Mouse (Mus musculus): Measurements from ENCODE around the gene Ehmt1.

- peak in 1 of 3 experiments; percentile 41 for TF ChIP-seq MYOG (IDR thresholded peaks at IDR 0.05; ENCODE audit: control insufficient read depth in 1 of 3, insufficient read depth in 1 of 3, insufficient read length in 2 of 3, low read depth in 2 of 3)
- TF ChIP-seq E2F4 (IDR thresholded peaks at IDR 0.05; ENCODE audit: insufficient read depth) = no peak
- peak; percentile 91 for TF ChIP-seq POLR2A (IDR thresholded peaks at IDR 0.05; ENCODE audit: insufficient read length, low read depth)
- TF ChIP-seq MAX (IDR thresholded peaks at IDR 0.05; ENCODE audit: low read depth) = no peak
- no peak for TF ChIP-seq USF1 (IDR thresholded peaks at IDR 0.05; ENCODE audit: low read depth)
- peak; percentile 98 for TF ChIP-seq POLR2AphosphoS2 (IDR thresholded peaks at IDR 0.05; ENCODE audit: insufficient read length, low read depth)
- no peak for TF ChIP-seq CEBPB (IDR thresholded peaks at IDR 0.05; ENCODE audit: insufficient read depth, poor library complexity, severe bottlenecking)
- TF ChIP-seq TCF12 (IDR thresholded peaks at IDR 0.05; ENCODE audit: insufficient read depth, poor library complexity, severe bottlenecking) = no peak
- TF ChIP-seq SRF (IDR thresholded peaks at IDR 0.05; ENCODE audit: control insufficient read depth, insufficient read length, low read depth) = no peak
Measured at GRCm38 (mm10) chr2:24962304-24963000, 43.0 kb upstream of the Ehmt1 start, which contains the start of gene Dph7.

Data from myocyte (in vitro differentiated cells).